Mouse (Mus musculus) lung, adult 2 months (tissue): Measurements from ENCODE around the gene Gnat2.

Source experiments
- CTCF ChIP-seq: fragments of 200-500 bp; IDR thresholded peaks from 2 replicates; pipeline ENCODE4 v1.5.1; 2011; ENCODE audit warnings: mild to moderate bottlenecking, low read length, control low read depth; ENCODE audit not compliant: insufficient read depth
- POLR2A ChIP-seq: fragments of 200-500 bp; IDR thresholded peaks from 2 replicates; pipeline ENCODE4 v1.6.1; 2011; ENCODE audit warnings: low read depth, mild to moderate bottlenecking, control low read depth, low read length, borderline replicate concordance; ENCODE audit errors: extremely low read depth

GRCm38 (mm10) chr3:108062648-108063047 lies 29.9 kb upstream of the Gnat2 start:
- no peak for TF ChIP-seq POLR2A
- TF ChIP-seq CTCF, result no peak
